Mouse (Mus musculus) hindbrain, embryonic 15.5 days (tissue): ENCODE data around the gene Tmem63a. TPM values are rescaled to one million over a fixed set of nuclear protein-coding genes. Genes with fewer than 3 reads are reported as not detected.
A peak's percentile ranks its signal among the peaks of the same experiment; 100 is the strongest.

Experiments used
- ATAC-seq: fragments of 200-750 bp; cut with Nextera tagmentation; 2 replicates; pipeline ENCODE4 v1.8.0; 2017; ENCODE audit warnings: low read depth, moderate number of reproducible peaks, moderate TSS enrichment; ENCODE audit not compliant: low FRiP score
- H3K27ac ChIP-seq: fragments of 300-500 bp; sonication (generic); replicated peaks from 2 replicates; pipeline ENCODE4 v1.5.1; 2015; ENCODE audit warnings: mild to moderate bottlenecking, inconsistent platforms
- H3K27me3 ChIP-seq: fragments of 300-500 bp; sonication (generic); 2 replicates; pipeline ENCODE4 v1.6.1; 2015; ENCODE audit warnings: control low read depth, inconsistent platforms
- H3K36me3 ChIP-seq: fragments of 300-500 bp; sonication (generic); 2 replicates; pipeline ENCODE4 v1.6.1; 2015; ENCODE audit warnings: control low read depth, inconsistent platforms
- H3K4me1 ChIP-seq: fragments of 300-500 bp; sonication (generic); replicated peaks from 2 replicates; pipeline ENCODE4 v1.6.1; 2015; ENCODE audit warnings: control low read depth, inconsistent platforms
- H3K4me2 ChIP-seq: fragments of 300-500 bp; sonication (generic); 2 replicates; pipeline ENCODE4 v1.6.1; 2015; ENCODE audit warnings: moderate library complexity, mild to moderate bottlenecking, inconsistent platforms
- H3K4me3 ChIP-seq: fragments of 300-500 bp; sonication (generic); 2 replicates; pipeline ENCODE4 v1.5.1; 2015; ENCODE audit warnings: mild to moderate bottlenecking, inconsistent platforms
- H3K9ac ChIP-seq: fragments of 300-500 bp; sonication (generic); 2 replicates; pipeline ENCODE4 v1.6.1; 2015; ENCODE audit warnings: inconsistent platforms
- H3K9me3 ChIP-seq: fragments of 300-500 bp; sonication (generic); 2 replicates; pipeline ENCODE4 v1.6.1; 2016; ENCODE audit warnings: control low read depth, inconsistent platforms
- WGBS: fragments of 180-500 bp; shearing (Covaris S2); methylation state at CpG from one replicate; pipeline ENCODE4 v1.1.7; 2015; 5-methylcytosine and 5-hydroxymethylcytosine counted together
- polyA plus RNA-seq: library from polyadenylated mRNA; unstranded; fragments of >200 nt; fragmentation: Nextera tagmentation; extraction: Ambion mirVana; gene quantifications from 2 replicates; pipeline ENCODE4 v1.2.1, GENCODE M21; 2015

The Tmem63a gene
- polyA plus RNA-seq, 1 experiment from 2014 or later, result 2.4 TPM

DNA sequence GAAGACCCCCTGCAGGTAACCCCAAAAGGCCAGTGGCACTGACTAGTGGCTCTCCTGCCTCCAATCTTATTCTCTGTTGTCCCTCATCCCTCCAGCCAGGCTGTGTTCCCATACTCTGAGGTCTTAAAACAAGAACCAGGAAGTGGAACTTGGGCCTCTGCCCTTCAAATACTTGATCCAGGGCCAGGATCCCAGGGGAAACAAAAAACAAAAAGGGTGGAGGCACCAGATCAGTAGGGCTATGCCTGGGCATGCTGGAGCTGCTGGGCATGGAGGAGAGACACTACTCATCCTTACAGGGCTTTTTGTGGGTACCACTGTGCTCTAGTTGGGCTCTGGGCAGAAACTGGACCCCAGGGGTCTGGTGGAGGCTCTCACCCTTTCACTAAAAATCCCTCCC lies 73.4 kb downstream of the Tmem63a start:
- Histone ChIP-seq H3K27me3 (0 out of 2 replicates have a peak, but pooled peaks cover 7% of the 10 kb centered on the region), H3K36me3 (no peaks in the 10 kb centered on the region), H3K27ac (peak overlapping the region; percentile 64), H3K4me2 (no peak overlapping the region), H3K9me3 (no peaks in the 10 kb centered on the region), H3K4me3 (no peak overlapping the region), H3K9ac (no peak overlapping the region), H3K4me1 (peaks cover 22% of the 10 kb centered on the region)
- no peak for ATAC-seq

DNA sequence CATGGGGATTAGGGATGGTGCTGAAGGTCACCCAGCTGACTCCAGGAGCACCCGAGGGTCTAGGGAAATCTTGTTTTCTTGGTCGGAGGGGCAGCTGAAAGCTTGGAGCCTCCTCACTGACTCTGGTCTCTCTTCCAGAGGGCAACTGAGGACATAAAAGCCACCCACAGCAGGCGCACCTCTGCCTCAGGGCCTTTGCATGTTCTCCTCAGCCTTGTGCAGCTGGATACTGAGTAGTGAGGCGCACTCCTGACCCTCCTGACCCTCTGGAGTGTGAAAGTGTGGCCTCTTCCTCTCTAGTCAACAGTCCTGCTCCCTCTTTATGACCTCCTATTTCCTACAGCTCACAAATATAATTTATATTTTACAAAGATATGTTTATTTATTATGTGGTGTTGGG lies 73.9 kb downstream of the Tmem63a start:
- ATAC-seq, result no peak
- Histone ChIP-seq H3K36me3 (no peaks in the 10 kb centered on the region), H3K27me3 (0 out of 2 replicates have a peak, but pooled peaks cover 7% of the 10 kb centered on the region), H3K9ac (peak overlapping the region; percentile 34; the same call in 1 of the 2 replicates), H3K4me1 (peaks cover 22% of the 10 kb centered on the region), H3K4me2 (peak overlapping the region; percentile 92), H3K4me3 (no peak overlapping the region; the same call in 1 of the 2 replicates), H3K27ac (peak overlapping the region; percentile 64), H3K9me3 (no peaks in the 10 kb centered on the region)
- 83% methylated on average over 4 of the region's 4 CpGs for WGBS

DNA sequence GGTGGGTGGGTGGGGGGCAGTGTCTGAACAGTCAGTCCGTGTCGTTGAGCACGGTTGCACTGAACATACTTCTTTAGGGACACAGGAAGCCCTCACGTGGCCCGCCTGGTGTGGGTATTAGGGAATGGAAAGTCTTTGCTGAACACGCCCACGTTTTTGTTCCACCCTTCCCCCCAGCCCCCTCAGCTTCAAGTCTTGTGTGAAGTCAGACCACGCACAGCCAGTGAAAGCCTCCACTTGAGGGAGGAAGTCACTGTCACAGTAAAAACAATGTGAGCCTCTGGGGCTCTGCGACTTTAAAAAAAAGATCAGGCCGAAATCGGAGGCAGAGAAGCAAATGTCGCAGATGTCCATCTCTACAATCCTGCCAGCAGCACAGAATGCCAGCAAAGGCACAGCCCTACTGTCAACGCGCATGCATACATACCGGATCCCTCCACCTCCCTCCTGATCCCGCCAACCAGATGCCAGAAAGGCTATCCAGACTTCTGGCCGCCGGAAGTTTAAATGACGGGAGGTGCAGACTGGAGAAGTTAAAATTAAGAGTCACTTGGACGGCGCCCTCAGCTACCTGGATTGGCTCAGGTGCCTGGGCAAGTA lies 74.5 kb downstream of the Tmem63a start:
- WGBS, result 2% methylated on average over 21 of the region's 21 CpGs
- Histone ChIP-seq H3K4me3 (peak overlapping the region; percentile 52), H3K4me2 (peak overlapping the region; percentile 92), H3K9me3 (no peaks in the 10 kb centered on the region), H3K9ac (peak overlapping the region; percentile 34), H3K27me3 (0 out of 2 replicates have a peak, but pooled peaks cover 7% of the 10 kb centered on the region), H3K4me1 (peaks cover 22% of the 10 kb centered on the region), H3K27ac (peak overlapping the region; percentile 64), H3K36me3 (no peaks in the 10 kb centered on the region)
- ATAC-seq, result peak; percentile 70

DNA sequence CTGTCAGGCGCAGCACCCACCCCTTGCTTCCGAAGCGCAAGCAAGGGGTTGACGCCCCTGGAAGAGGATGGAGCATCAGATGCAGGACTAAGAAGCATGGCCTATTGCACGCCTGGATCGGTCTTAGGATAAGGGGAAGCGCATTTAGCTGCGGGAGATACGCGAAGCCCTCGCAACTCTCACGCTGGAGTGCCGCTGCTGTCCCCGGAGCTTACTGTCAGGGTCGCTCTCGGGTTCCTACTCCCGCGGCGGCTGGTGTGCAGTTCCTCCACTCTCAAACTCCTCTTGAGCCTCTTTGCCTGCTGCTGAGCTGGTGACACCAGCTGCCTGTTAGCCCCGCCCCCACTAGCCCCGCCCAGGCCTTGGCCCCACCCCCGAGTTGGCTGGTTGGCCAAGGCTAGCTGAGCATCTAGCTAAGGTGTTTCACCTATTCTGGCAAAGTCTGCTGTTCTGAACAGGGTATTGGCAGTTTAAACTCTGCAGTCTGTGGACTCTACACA lies 75.1 kb downstream of the Tmem63a start:
- Histone ChIP-seq H3K27me3 (0 out of 2 replicates have a peak, but pooled peaks cover 7% of the 10 kb centered on the region), H3K9me3 (no peaks in the 10 kb centered on the region), H3K36me3 (no peaks in the 10 kb centered on the region), H3K4me2 (peak overlapping the region; percentile 92), H3K4me3 (peak overlapping the region; percentile 52), H3K27ac (peak overlapping the region; percentile 64), H3K9ac (peak overlapping the region; percentile 34), H3K4me1 (peaks cover 22% of the 10 kb centered on the region)
- under 1% methylated on average over 22 of the region's 22 CpGs for WGBS
- ATAC-seq, result peak; percentile 85

DNA sequence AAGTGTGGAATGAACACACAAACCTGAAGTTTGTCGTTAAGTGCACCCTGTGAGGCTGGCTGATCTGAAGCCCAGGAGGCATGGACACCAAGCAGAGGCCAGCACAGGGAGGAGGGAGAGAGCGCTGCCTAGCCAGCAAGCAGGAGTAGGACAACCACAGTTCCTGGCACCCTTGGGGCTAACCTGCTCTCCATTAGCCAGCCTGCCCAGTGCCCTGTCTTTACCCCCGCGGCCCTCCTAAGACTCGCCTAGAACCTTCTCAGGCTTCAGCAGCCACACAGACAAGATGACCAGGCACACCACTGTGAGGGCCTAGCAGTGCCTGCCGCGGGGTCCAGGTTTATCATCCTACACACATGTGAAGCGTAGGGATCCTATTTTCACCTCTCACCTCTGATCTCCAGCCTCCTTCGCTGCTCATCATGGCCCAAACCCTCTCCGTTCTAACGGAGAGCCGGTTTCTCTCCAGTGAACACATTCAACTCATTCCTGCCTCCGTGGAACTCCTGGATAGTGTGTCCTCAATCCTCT lies 75.8 kb downstream of the Tmem63a start:
- Histone ChIP-seq H3K9me3 (no peaks in the 10 kb centered on the region), H3K4me2 (peak overlapping the region; percentile 92), H3K27ac (no peak overlapping the region), H3K9ac (no peak overlapping the region), H3K36me3 (no peaks in the 10 kb centered on the region), H3K27me3 (0 out of 2 replicates have a peak, but pooled peaks cover 7% of the 10 kb centered on the region), H3K4me1 (peaks cover 22% of the 10 kb centered on the region), H3K4me3 (no peak overlapping the region)
- 72% methylated on average over 13 of the region's 13 CpGs for WGBS
- no peak for ATAC-seq

DNA sequence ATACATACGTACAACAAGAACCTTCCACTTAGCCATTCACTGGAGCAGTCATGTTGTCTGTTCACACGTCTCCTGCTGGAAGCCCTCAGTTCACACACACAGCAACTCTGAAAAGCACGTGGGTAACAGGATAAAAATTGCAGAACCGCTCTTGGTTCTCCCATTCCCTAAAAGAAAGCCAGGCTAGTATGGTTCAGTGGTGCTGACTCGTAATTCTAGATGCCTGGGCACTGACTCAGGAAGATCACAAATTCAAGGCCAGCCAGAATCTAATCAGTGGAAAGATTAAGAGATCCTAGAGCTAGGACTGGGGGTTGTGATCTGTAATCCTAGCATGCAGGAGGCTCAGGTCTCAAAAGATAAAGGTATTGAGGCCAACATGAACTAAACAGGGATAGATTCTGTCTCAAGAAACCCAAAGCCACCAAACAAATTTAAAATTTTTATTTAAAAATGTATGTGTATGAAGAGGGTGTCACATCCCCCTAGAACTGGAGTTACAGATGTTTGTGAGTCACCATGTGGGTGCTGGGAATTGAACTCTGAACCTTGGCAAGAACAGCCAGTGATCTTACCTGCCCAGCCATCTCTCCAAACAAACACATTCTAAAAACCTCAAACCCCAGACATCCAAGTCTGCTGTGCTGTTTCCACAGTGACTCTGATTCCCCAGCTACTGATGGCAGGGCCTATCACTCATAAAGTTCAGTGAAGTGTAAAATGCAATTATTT lies 78.8 kb downstream of the Tmem63a start, which contains the start of gene Ephx1:
Gene Ephx1 (minus strand): TSS at position 149 of the 732 bp plus-strand sequence.
- H3K36me3 ChIP-seq, result no peaks in the 10 kb centered on the region
- no peak for ATAC-seq

DNA sequence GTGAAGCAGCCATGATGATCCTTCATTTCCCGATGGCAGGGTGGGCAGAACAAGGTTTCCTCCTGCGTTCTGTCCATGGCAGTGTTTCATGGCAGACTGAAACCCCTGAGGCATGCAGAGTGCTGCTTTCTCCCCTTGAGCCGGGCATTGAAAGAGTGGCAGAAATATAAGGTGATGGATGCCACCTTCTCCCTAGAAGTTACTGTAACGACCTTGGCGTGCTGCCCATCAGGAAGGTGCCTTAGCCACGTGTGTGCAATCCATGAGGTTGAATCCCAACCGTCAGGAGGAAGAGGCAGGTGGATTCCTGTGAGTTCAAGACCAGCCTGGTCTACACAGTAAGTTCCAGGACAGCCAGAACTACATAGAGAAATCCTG lies 79.3 kb downstream of the Tmem63a start:
- Histone ChIP-seq H3K27me3 (0 out of 2 replicates have a peak, but pooled peaks cover 7% of the 10 kb centered on the region), H3K27ac (no peak overlapping the region), H3K4me2 (no peak overlapping the region), H3K4me1 (peaks cover 9% of the 10 kb centered on the region; the same call in 1 of the 2 replicates), H3K4me3 (no peak overlapping the region), H3K9me3 (no peaks in the 10 kb centered on the region), H3K36me3 (no peaks in the 10 kb centered on the region), H3K9ac (no peak overlapping the region)
- WGBS, result 55% methylated on average over 7 of the region's 7 CpGs
- no peak for ATAC-seq

More for the DNA sequence above, 78.8 kb downstream of the Tmem63a start, which contains the start of gene Ephx1:
- 61% methylated on average over 5 of the region's 5 CpGs for WGBS
- Histone ChIP-seq H3K27ac (no peak within 1 kb of the TSS), H3K4me1 (peaks cover 12% of the 10 kb centered on the region), H3K9ac (no peak within 1 kb of the TSS), H3K4me3 (no peak within 1 kb of the TSS), H3K27me3 (0 out of 2 replicates have a peak, but pooled peaks cover 7% of the 10 kb centered on the region), H3K4me2 (no peak within 1 kb of the TSS), H3K9me3 (no peaks in the 10 kb centered on the region)

DNA sequence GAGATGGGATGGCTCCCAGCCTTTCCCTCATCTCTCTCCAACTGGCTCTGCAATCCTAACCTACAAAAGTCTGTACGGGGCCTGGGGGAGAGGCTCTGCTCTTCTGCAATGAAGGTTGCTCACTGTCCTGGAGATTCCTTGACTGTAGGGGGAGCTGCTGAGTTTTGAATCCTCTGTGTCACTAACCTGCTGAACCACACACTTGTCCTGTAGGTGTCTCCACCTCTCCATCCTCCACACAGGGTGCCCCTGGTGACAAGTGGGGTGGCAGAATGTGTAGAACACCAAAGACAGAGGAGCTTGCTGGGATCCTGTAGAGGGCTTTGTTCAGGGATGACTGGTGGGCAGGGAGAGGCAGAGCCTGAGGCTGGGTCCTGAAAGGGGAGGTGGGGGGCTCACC lies 80.1 kb downstream of the Tmem63a start:
- 0 out of 2 replicates have a peak, but pooled peaks cover 7% of the 10 kb centered on the region for H3K27me3 ChIP-seq
- no peak overlapping the region for H3K4me3 ChIP-seq
- H3K27ac ChIP-seq, result no peak overlapping the region
- no peak overlapping the region for H3K9ac ChIP-seq
- no peaks in the 10 kb centered on the region for H3K36me3 ChIP-seq
- H3K4me1 ChIP-seq, result peaks cover 6% of the 10 kb centered on the region; the same call in 1 of the 2 replicates
- no peak for ATAC-seq
- WGBS, result 30% methylated on average over 1 of the region's 1 CpGs
- no peaks in the 10 kb centered on the region for H3K9me3 ChIP-seq
- no peak overlapping the region for H3K4me2 ChIP-seq

Other genes starting within 250 kb of the Tmem63a start
- 0.10 TPM in 1 of 2 replicates, not detected in the other for gene Mixl1, start 245.3 kb upstream of the Tmem63a start, polyA plus RNA-seq
- gene Acbd3, start 216.3 kb upstream of the Tmem63a start, polyA plus RNA-seq, result 22.9 and 23.0 TPM in 2 replicates
- 2,665 and 2,688 TPM in 2 replicates for gene H3f3a, start 128.4 kb upstream of the Tmem63a start, polyA plus RNA-seq
- 26.6 and 29.3 TPM in 2 replicates for gene Sde2, start 91.2 kb upstream of the Tmem63a start, polyA plus RNA-seq
- 3.4 TPM in 2 replicates for gene Lefty2, start 49.2 kb upstream of the Tmem63a start, polyA plus RNA-seq
- 73.6 and 83.6 TPM in 2 replicates for gene Pycr2, start 38.1 kb upstream of the Tmem63a start, polyA plus RNA-seq
- 0.16 and 0.20 TPM in 2 replicates for gene Lefty1, start 7.3 kb upstream of the Tmem63a start, polyA plus RNA-seq
- gene Ephx1, start 78.6 kb downstream of the Tmem63a start, polyA plus RNA-seq, result 8.3 and 9.3 TPM in 2 replicates
- gene 9130409I23Rik, start 108.9 kb downstream of the Tmem63a start, polyA plus RNA-seq, result 0.10 TPM in 1 of 2 replicates, not detected in the other
- 41.0 and 44.9 TPM in 2 replicates for gene Nvl, start 201.9 kb downstream of the Tmem63a start, polyA plus RNA-seq
- gene Cnih4, start 202.3 kb downstream of the Tmem63a start, polyA plus RNA-seq, result 54.4 and 67.4 TPM in 2 replicates